Mouse (Mus musculus): ENCODE data around the gene Rtn4rl1.

DNA sequence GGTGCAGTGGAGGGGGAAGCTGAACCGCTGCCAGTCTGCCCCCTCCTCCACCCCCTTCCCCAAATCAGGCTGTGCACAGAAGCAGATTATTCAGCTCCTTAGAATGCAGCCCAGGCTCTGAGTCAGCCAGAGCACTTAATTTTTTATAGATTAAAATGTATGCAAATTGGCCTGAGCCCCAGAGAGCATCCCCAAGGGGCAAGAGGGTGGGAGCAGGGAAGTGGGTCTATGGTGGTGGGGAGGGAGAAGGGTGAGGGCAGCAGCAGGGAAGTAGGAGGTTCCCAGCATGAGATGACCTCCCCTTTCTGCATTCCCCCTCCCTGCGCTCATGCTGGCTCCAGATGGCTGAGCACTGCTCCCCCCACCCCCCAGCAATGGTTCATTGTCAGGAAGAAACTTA is 8.6 kb upstream of the Rtn4rl1 start:
- TF ChIP-seq CTCF (IDR thresholded peaks at IDR 0.05; ENCODE audit: low read depth, low read length) (no peak), POLR2A (IDR thresholded peaks at IDR 0.05; ENCODE audit: insufficient read depth, low read length) (no peak), EP300 (IDR thresholded peaks at IDR 0.05; ENCODE audit: insufficient read depth, low read depth, low read length) (no peak)
